Mouse (Mus musculus) brain, embryonic 14.5 days (tissue): ENCODE data around the gene Btbd9.

Experiments used
- CTCF ChIP-seq: fragments of 200-500 bp; IDR thresholded peaks from 2 replicates; pipeline ENCODE4 v1.5.1; 2012; ENCODE audit warnings: inconsistent platforms, mild to moderate bottlenecking, moderate library complexity, borderline replicate concordance; ENCODE audit not compliant: insufficient read depth, insufficient read length; ENCODE audit errors: extremely low read depth
- POLR2A ChIP-seq: fragments of 200-500 bp; IDR thresholded peaks from 2 replicates; pipeline ENCODE4 v1.6.1; 2012; ENCODE audit warnings: mild to moderate bottlenecking, inconsistent platforms, borderline replicate concordance; ENCODE audit not compliant: poor library complexity, insufficient read depth, insufficient read length, severe bottlenecking; ENCODE audit errors: extremely low read depth

DNA sequence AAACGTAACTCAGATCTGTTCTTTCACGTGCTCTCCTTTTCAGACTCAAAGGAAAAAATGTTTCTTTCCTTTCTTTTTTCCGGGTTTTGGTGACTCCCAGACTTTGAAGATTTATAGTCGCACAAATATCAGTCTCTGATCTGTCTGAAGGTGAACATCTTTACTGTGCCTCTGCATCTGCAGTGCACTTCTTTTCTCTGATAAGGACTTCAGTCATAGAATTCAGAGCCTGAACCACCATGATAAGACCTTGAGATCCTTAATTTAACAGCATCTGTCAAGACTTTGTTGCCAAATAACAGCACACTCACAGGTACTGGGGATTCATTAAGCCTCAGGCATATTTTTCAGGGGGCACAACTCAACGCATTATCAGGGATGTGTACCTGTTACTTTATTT is 39.9 kb upstream of the Btbd9 start:
- no peak for TF ChIP-seq CTCF
- TF ChIP-seq POLR2A = no peak
